Mouse (Mus musculus): ENCODE data around the gene Krt18. TPM values are rescaled to one million over a fixed set of nuclear protein-coding genes. Genes with fewer than 3 reads are reported as not detected.
A peak's percentile ranks its signal among the peaks of the same experiment; 100 is the strongest.
"Not testable (repeated sequence)": the region's sequence is repeated elsewhere in the genome, so short reads cannot be mapped to it uniquely, and the experiment has no call there.

The Krt18 gene
- total and polyA plus RNA-seq, 3 experiments: not detected

DNA sequence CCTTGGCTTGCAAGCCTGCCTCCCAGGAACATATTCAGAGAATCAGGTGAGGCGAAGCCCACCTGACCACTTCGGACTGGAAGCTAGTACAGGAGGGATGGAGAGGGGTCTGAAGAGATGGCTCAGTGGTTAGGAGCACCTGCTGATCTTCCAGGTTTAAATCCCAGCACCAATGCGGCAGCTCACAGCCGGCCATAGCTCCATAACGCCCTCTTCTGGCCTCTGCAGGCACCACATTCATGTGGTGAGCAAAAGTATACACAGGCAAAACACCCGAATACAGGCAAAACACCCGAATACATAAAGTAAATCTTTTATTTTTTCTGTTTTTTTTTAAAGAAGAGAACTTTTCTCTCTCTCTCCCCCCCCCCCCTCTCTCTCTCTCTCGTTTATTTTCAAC is 39.3 kb upstream of the Krt18 start:
- no peak for ATAC-seq (ENCODE audit: extremely low read depth, insufficient number of reproducible peaks, low FRiP score, poor library complexity, severe bottlenecking)
- no peak for TF ChIP-seq GATA1 (IDR thresholded peaks at IDR 0.05; ENCODE audit: borderline replicate concordance, low read length)
- TF ChIP-seq POLR2AphosphoS5 (IDR thresholded peaks at IDR 0.05; ENCODE audit: insufficient replicate concordance, low read depth, low read length): no peak
- no peak for TF ChIP-seq CTCF (IDR thresholded peaks at IDR 0.05; ENCODE audit: low read depth, low read length)
- TF ChIP-seq GATA2 (IDR thresholded peaks at IDR 0.05; ENCODE audit: borderline replicate concordance, low read depth, low read length): no peak
- no peak for TF ChIP-seq TAL1 (conservative IDR thresholded peaks at IDR 0.05; ENCODE audit: low read depth, low read length)
- Histone ChIP-seq H3K27me3 (ENCODE audit: insufficient read depth, low read length) (peaks cover 18% of the 10 kb centered on the region; the same call in 1 of the 2 replicates), H3K4me3 (ENCODE audit: low read depth, low read length) (no peak overlapping the region), H3K9me3 (replicated peaks) (no peaks in the 10 kb centered on the region), H3K4me1 (ENCODE audit: insufficient read depth, low read depth, low read length) (peaks cover 11% of the 10 kb centered on the region), H3K36me3 (replicated peaks) (no peaks in the 10 kb centered on the region)
- no peak for DNase-seq (ENCODE audit: low spot score)

DNA sequence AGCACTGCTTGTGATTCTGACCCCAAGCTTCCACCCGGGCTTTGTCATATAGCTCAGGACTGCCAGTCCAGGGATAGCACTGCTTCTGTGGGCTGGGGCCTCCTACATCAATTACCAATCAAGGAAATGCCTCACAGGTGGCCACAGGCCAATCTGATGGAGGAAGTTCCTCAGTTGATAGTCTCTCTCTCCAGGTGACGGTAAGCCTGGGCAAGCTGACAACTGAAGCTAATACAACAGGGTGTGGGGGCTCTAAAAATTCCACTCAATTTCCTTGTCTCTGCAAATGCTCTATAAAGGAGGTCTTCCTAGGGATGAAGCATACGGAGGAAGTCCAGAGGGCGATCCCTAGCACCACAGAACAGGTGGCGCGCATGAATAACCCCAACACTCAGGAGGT is 37.0 kb upstream of the Krt18 start:
- Histone ChIP-seq H3K9me3 (replicated peaks) (0 out of 2 replicates have a peak, but pooled peaks cover 3% of the 10 kb centered on the region), H3K36me3 (replicated peaks) (no peaks in the 10 kb centered on the region), H3K4me1 (ENCODE audit: insufficient read depth, low read depth, low read length) (peaks cover 14% of the 10 kb centered on the region), H3K4me3 (ENCODE audit: low read depth, low read length) (no peak overlapping the region), H3K27me3 (ENCODE audit: insufficient read depth, low read length) (peaks cover 18% of the 10 kb centered on the region; the same call in 1 of the 2 replicates)
- no peak for DNase-seq (ENCODE audit: low spot score)
- TF ChIP-seq TAL1 (conservative IDR thresholded peaks at IDR 0.05; ENCODE audit: low read depth, low read length): no peak
- no peak for TF ChIP-seq GATA2 (IDR thresholded peaks at IDR 0.05; ENCODE audit: borderline replicate concordance, low read depth, low read length)
- TF ChIP-seq CTCF (IDR thresholded peaks at IDR 0.05; ENCODE audit: low read depth, low read length): no peak
- TF ChIP-seq POLR2AphosphoS5 (IDR thresholded peaks at IDR 0.05; ENCODE audit: insufficient replicate concordance, low read depth, low read length): no peak
- no peak for TF ChIP-seq GATA1 (IDR thresholded peaks at IDR 0.05; ENCODE audit: borderline replicate concordance, low read length)
- no peak for ATAC-seq (ENCODE audit: extremely low read depth, insufficient number of reproducible peaks, low FRiP score, poor library complexity, severe bottlenecking)

DNA sequence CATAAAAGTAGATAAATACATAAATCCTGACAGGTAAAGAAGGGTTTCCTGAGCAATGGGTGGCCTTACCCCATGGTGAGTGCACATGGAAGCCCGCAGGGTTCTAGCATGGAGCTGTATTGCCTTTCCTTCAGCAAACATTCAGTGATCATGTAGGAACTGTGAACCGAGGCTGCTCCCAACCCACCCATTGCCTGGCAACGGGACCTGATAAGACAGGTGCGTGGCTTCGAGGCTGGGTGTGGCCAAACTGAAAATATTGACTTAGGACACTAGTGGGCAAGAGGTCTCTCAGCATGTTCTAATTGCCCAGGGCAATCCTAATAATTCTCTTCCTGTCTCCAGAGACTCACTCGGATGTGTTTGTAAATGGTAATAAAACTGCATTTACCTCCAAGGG is 33.6 kb upstream of the Krt18 start:
- Histone ChIP-seq H3K4me3 (ENCODE audit: low read depth, low read length) (no peak overlapping the region), H3K9me3 (replicated peaks) (0 out of 2 replicates have a peak, but pooled peaks cover 3% of the 10 kb centered on the region), H3K4me1 (ENCODE audit: insufficient read depth, low read depth, low read length) (peaks cover 14% of the 10 kb centered on the region), H3K36me3 (replicated peaks) (no peaks in the 10 kb centered on the region), H3K27me3 (ENCODE audit: insufficient read depth, low read length) (peaks cover 13% of the 10 kb centered on the region; the same call in 1 of the 2 replicates)
- TF ChIP-seq POLR2AphosphoS5 (IDR thresholded peaks at IDR 0.05; ENCODE audit: insufficient replicate concordance, low read depth, low read length) (no peak), CTCF (IDR thresholded peaks at IDR 0.05; ENCODE audit: low read depth, low read length) (no peak), GATA1 (IDR thresholded peaks at IDR 0.05; ENCODE audit: borderline replicate concordance, low read length) (no peak)
- no peak for DNase-seq (ENCODE audit: low spot score)
- no peak for ATAC-seq (ENCODE audit: extremely low read depth, insufficient number of reproducible peaks, low FRiP score, poor library complexity, severe bottlenecking)

DNA sequence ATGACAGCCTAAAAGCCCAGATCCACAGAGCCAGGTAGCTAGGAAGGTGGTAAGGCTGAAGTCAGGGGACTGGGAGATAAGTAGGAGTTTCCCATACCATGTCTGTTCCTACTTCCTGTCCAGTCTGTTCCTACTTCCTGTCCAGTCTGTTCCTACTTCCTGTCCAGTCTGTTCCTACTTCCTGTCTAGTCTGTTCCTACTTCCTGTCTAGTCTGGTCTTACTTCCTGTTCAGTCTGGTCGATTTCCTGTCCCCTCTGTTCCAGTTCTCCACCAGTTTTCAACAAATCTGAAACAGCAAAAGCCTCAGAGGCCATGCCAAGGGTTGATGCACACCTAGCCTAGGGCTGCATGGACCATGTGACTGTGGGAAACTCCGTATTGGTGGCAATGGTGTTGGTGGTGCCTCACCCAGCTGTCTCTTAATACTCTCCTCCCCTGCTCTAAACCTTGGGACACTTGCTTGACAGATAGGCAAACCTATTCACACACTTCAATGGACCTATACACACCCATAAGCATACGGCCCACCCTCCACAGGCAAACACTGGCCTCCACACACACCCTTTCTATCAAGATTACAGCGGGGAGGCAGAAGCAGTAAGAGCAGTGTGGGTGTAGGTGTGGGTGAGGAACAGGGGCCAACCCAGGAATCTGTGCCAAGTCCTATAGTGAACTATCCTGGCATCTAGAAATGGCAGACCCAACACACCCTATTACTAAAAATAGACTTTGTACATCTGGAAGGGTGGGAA is 32.3 kb upstream of the Krt18 start:
- ATAC-seq (ENCODE audit: extremely low read depth, insufficient number of reproducible peaks, low FRiP score, poor library complexity, severe bottlenecking) (peak; percentile 62), DNase-seq (ENCODE audit: low spot score) (no peak)
- Histone ChIP-seq H3K4me3 (ENCODE audit: low read depth, low read length) (no peak overlapping the region), H3K9me3 (replicated peaks) (0 out of 2 replicates have a peak, but pooled peaks cover 3% of the 10 kb centered on the region), H3K4me1 (ENCODE audit: insufficient read depth, low read depth, low read length) (peaks cover 14% of the 10 kb centered on the region), H3K27me3 (ENCODE audit: insufficient read depth, low read length) (peaks cover 8% of the 10 kb centered on the region; the same call in 1 of the 2 replicates), H3K36me3 (replicated peaks) (no peaks in the 10 kb centered on the region)
- no peak for TF ChIP-seq GATA2 (IDR thresholded peaks at IDR 0.05; ENCODE audit: borderline replicate concordance, low read depth, low read length)
- no peak for TF ChIP-seq GATA1 (IDR thresholded peaks at IDR 0.05; ENCODE audit: borderline replicate concordance, low read length)
- no peak for TF ChIP-seq TAL1 (conservative IDR thresholded peaks at IDR 0.05; ENCODE audit: low read depth, low read length)
- TF ChIP-seq POLR2AphosphoS5 (IDR thresholded peaks at IDR 0.05; ENCODE audit: insufficient replicate concordance, low read depth, low read length): no peak
- no peak for TF ChIP-seq CTCF (IDR thresholded peaks at IDR 0.05; ENCODE audit: low read depth, low read length)

DNA sequence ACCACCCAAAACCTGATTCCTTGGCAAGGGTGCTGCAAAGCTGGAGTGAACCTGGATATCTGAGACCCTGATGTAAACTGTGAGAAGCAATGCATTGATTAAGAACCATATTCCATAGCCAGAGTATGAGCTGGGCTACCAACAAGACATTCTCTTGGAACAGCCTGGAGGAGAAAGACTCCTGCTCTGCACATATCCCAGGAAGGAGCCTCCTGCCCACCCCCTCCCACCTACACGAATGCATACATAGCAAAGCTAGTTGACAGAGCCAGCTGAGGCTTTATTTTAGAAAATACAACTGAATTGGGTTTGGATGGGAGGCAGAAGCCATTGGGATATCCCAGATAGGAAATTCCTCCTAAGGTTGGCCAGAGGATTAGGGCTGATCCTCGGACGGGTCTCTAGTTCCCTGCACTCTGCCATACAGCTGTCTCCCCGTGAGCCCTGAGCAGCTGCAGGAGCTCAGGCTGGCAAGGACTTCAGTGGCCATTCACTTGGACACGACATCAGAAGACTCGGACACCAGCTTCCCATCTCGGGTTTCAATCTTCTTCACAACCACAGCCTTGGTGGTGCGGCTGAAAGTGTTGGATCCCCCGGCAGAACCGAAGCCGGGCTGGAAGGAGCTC is 31.4 kb upstream of the Krt18 start:
- H3K27me3 ChIP-seq (ENCODE audit: insufficient read depth, low read length); DNase-seq (ENCODE audit: low spot score); H3K36me3 ChIP-seq (replicated peaks); H3K4me3 ChIP-seq (ENCODE audit: low read depth, low read length); H3K9me3 ChIP-seq (replicated peaks); ATAC-seq (ENCODE audit: extremely low read depth, insufficient number of reproducible peaks, low FRiP score, poor library complexity, severe bottlenecking): not testable (repeated sequence)
- peaks cover 14% of the 10 kb centered on the region for H3K4me1 ChIP-seq (ENCODE audit: insufficient read depth, low read depth, low read length)

DNA sequence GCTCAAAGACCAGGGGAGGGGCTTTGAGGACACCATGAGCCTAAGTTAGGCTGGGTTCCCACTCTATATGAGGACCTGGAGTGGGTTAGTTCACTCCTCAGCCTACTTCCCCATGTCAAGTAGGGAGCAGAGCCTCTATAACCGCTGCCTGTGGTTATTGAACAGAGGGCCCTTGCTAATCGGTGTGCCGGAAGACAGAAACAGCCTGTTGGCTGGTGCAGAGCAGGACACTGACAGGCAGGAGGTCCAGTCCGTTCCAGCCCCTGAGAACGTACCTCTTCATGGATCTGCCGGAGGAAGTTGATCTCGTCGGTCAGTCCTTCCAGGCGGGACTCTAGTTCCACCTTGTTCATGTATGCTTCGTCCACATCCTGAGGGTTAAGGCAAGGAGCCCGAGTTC is 28.8 kb upstream of the Krt18 start:
- Histone ChIP-seq H3K9me3 (replicated peaks) (0 out of 2 replicates have a peak, but pooled peaks cover 3% of the 10 kb centered on the region), H3K4me3 (ENCODE audit: low read depth, low read length) (no peak overlapping the region), H3K36me3 (replicated peaks) (no peaks in the 10 kb centered on the region), H3K27me3 (ENCODE audit: insufficient read depth, low read length) (peaks cover 27% of the 10 kb centered on the region), H3K4me1 (ENCODE audit: insufficient read depth, low read depth, low read length) (peaks cover 20% of the 10 kb centered on the region)
- ATAC-seq (ENCODE audit: extremely low read depth, insufficient number of reproducible peaks, low FRiP score, poor library complexity, severe bottlenecking): no peak
- TF ChIP-seq TAL1 (conservative IDR thresholded peaks at IDR 0.05; ENCODE audit: low read depth, low read length) (no peak), CTCF (IDR thresholded peaks at IDR 0.05; ENCODE audit: low read depth, low read length) (no peak), GATA1 (IDR thresholded peaks at IDR 0.05; ENCODE audit: borderline replicate concordance, low read length) (no peak), GATA2 (IDR thresholded peaks at IDR 0.05; ENCODE audit: borderline replicate concordance, low read depth, low read length) (no peak), POLR2AphosphoS5 (IDR thresholded peaks at IDR 0.05; ENCODE audit: insufficient replicate concordance, low read depth, low read length) (no peak)
- DNase-seq (ENCODE audit: low spot score): no peak
